Mouse (Mus musculus) ES-E14 (cell line): Measurements from ENCODE around the gene Ect2l. TPM values are rescaled to one million over a fixed set of nuclear protein-coding genes. Genes with fewer than 3 reads are reported as not detected.

Experiments
- DNase-seq: peaks from one replicate; pipeline ENCODE4 v3.0.0-alpha.2; 2013; ENCODE audit warnings: low read depth, low spot score
- H3K27ac ChIP-seq: 2 replicates; pipeline ENCODE4 v1.5.1; 2012; ENCODE audit warnings: low read depth, mild to moderate bottlenecking, low read length, moderate library complexity, mixed read lengths; ENCODE audit not compliant: poor library complexity, insufficient read depth, severe bottlenecking
- H3K36me3 ChIP-seq: 2 replicates; pipeline ENCODE4 v1.6.1; 2012; ENCODE audit warnings: mild to moderate bottlenecking, low read length, moderate library complexity, mixed read lengths; ENCODE audit not compliant: control insufficient read depth, poor library complexity, insufficient read depth, severe bottlenecking
- H3K4me1 ChIP-seq, 2 experiments: fragments of 150-350 bp in 1 of 2; sonication (generic) in 1 of 2; 2 replicates each; pipeline ENCODE4 v1.6.1; 2012; ENCODE audit warnings: low read length in 2 of 2, mild to moderate bottlenecking in 1 of 2, mixed read lengths in 1 of 2; ENCODE audit not compliant: control insufficient read depth in 2 of 2, insufficient read depth in 2 of 2, poor library complexity in 1 of 2
- H3K4me3 ChIP-seq, 2 experiments: fragments of 150-350 bp in 1 of 2; sonication (generic) in 1 of 2; 2 replicates each; pipeline ENCODE4 v1.5.1; 2012; ENCODE audit warnings: low read length in 2 of 2, low read depth in 1 of 2, mild to moderate bottlenecking in 1 of 2, mixed read lengths in 1 of 2; ENCODE audit not compliant: insufficient read depth in 1 of 2, poor library complexity in 1 of 2, severe bottlenecking in 1 of 2
- H3K9ac ChIP-seq: 2 replicates; pipeline ENCODE4 v1.6.1; 2012; ENCODE audit warnings: low read depth, mild to moderate bottlenecking, low read length, mixed read lengths; ENCODE audit not compliant: poor library complexity, insufficient read depth, severe bottlenecking
- H3K9me3 ChIP-seq: fragments of 150-350 bp; sonication (generic); 2 replicates; pipeline ENCODE4 v1.6.1; 2012; ENCODE audit warnings: low read depth, mild to moderate bottlenecking, low read length; ENCODE audit not compliant: control insufficient read depth, insufficient read depth
- CHD2 ChIP-seq: IDR thresholded peaks from 2 replicates; pipeline ENCODE4 v1.6.1; 2014; ENCODE audit warnings: mild to moderate bottlenecking, low read depth, low read length, inconsistent platforms
- HCFC1 ChIP-seq: IDR thresholded peaks from 2 replicates; pipeline ENCODE4 v1.6.1; 2012; ENCODE audit warnings: low read length, inconsistent platforms, borderline replicate concordance; ENCODE audit not compliant: insufficient read depth
- MAFK ChIP-seq: IDR thresholded peaks from 2 replicates; pipeline ENCODE4 v1.6.1; 2014; ENCODE audit warnings: mild to moderate bottlenecking, low read depth, low read length, inconsistent platforms; ENCODE audit not compliant: insufficient read depth
- ZC3H11A ChIP-seq: IDR thresholded peaks from 2 replicates; pipeline ENCODE4 v1.6.1; 2012; ENCODE audit warnings: low read depth, mild to moderate bottlenecking, inconsistent platforms, low read length, borderline replicate concordance
- ZNF384 ChIP-seq: IDR thresholded peaks from 2 replicates; pipeline ENCODE4 v1.6.1; 2012; ENCODE audit warnings: low read depth, low read length, inconsistent platforms
- in situ Hi-C, 2 experiments: fragments of 600-800 bp; cut with MboI; formaldehyde crosslinking; loops; one replicate each; pipeline ENCODE4 v1.15.1; 2025; ENCODE audit warnings: low sequenced_read_pairs in 2 of 2, inconsistent platforms in 1 of 2; ENCODE audit not compliant: unreplicated experiment in 2 of 2
- total RNA-seq: library from RNA; depleted of rRNA; stranded (reverse); fragments of 300-350 nt; gene quantifications from 2 replicates; pipeline ENCODE4 v1.2.3, GENCODE M21; 2012

The Ect2l gene
- total RNA-seq, 1 experiment: not detected

DNA sequence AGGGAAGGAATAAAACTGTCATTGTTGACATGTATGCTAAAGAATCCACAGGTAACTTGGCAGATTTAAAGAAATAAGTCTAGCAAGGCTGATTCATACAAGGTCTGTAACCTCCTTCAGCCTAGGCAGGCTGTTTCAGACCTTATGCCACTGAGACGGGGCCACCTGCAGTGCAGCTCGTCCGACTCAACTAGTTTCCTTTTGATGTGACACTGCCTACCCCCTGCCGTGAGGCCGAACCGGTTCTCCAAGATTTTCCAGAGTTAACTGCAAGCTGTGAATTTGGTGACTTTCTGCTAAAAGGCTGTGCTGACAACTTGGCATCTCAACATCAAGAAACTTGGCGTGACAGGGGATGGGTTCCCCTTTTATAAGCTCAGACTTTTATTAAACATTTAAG, 6.6 kb downstream of the Ect2l start:
- Histone ChIP-seq H3K4me1 (peaks cover 0 to 4% of the 10 kb centered on the region in 2 experiments; a peak in 1 of 4 replicates), H3K27ac (no peak overlapping the region), H3K9ac (no peak overlapping the region), H3K36me3 (no peaks in the 10 kb centered on the region), H3K4me3 (no peak overlapping the region), H3K9me3 (no peaks in the 10 kb centered on the region)
- DNase-seq: peak; percentile 50
- in situ Hi-C loops: no loop called here
- TF ChIP-seq CHD2 (no peak), ZNF384 (no peak), HCFC1 (no peak), ZC3H11A (no peak), MAFK (no peak)

DNA sequence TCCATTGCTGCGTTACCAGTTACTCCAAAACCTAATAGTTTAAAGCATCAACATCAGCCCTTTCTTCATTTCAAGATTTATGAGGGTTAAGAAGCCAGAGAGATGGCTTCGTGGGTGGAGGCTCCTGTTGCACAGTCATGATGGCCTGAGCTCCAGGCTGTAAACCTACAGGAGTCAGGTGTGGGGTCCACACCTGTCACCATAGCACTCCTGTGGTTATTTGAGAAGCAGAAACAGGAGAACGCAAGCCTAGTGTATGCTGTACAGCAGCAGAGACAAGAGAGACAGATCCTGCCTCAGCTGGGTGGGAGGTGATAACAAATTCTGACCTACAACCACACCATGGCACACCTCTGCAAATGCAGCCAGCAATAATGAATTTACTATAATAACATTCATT, 8.3 kb downstream of the Ect2l start:
- no peak for DNase-seq
- Histone ChIP-seq H3K27ac (no peak overlapping the region), H3K36me3 (no peaks in the 10 kb centered on the region), H3K4me3 (no peak overlapping the region), H3K4me1 (peaks cover 0 to 4% of the 10 kb centered on the region in 2 experiments; a peak in 1 of 4 replicates), H3K9me3 (no peaks in the 10 kb centered on the region), H3K9ac (no peak overlapping the region)
- TF ChIP-seq HCFC1 (no peak), ZC3H11A (no peak), MAFK (no peak), ZNF384 (no peak), CHD2 (no peak)
- in situ Hi-C loops: no loop called here

DNA sequence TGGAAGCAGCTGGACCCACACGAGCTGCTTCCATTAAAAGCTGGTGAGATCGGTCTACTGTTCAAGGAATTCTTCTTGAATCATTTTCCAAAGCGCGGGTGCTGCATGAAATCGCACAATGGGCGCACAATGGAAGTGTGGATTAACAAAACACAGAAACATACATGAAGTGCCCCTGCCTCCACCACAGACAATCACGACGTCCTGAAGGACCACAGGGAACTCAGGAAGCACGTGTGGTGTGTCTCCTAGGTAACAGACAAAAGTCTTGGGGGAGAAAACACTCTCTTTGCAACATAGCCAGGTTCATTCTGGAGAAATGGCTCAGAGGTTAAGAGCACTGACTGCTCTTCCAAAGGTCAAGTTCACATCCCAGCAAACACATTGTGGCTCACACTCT, 10.0 kb downstream of the Ect2l start:
- no peak overlapping the region for H3K27ac ChIP-seq
- no peak overlapping the region for H3K9ac ChIP-seq
- TF ChIP-seq ZC3H11A: no peak
- TF ChIP-seq MAFK: no peak
- TF ChIP-seq ZNF384: no peak
- no peak for TF ChIP-seq HCFC1
- no peak for TF ChIP-seq CHD2
- H3K36me3 ChIP-seq: no peaks in the 10 kb centered on the region
- no peak overlapping the region for H3K4me3 ChIP-seq
- peaks cover 0 to 7% of the 10 kb centered on the region in 2 experiments; a peak in 1 of 4 replicates for H3K4me1 ChIP-seq
- in situ Hi-C loops: no loop called here
- no peaks in the 10 kb centered on the region for H3K9me3 ChIP-seq
- no peak for DNase-seq

DNA sequence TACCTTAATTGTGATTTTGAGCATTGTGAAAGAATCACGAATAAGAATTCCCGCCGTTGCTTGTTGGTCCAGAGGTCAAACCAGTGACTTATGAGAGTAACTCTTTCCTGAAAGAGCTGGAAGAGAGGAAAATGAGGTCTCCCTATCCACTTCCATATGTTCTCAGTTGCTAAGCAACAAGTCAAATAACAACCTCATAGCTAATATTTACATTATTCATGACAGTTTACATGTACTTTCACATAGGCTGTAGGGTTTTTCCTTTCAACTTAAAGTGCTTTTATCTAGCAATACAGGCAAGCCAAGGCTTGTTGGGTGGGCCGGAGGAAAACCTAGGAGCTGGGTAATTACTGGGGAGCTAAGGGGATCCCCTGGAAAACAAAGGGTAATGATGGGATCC, 10.8 kb downstream of the Ect2l start:
- no peak for TF ChIP-seq CHD2
- TF ChIP-seq ZC3H11A: no peak
- no peak for TF ChIP-seq MAFK
- TF ChIP-seq ZNF384: no peak
- TF ChIP-seq HCFC1: no peak
- Histone ChIP-seq H3K27ac (no peak overlapping the region), H3K4me1 (peaks cover 0 to 5% of the 10 kb centered on the region in 2 experiments; a peak in 2 of 4 replicates), H3K4me3 (no peak overlapping the region), H3K9ac (no peak overlapping the region), H3K36me3 (no peaks in the 10 kb centered on the region), H3K9me3 (no peaks in the 10 kb centered on the region)
- DNase-seq: no peak
- in situ Hi-C loops: loop anchor here (25.0 kb wide), 1 partner anchor 463 kb away; no protein-coding TSS in a partner anchor
